Mouse (Mus musculus) testis, postnatal 10 days (tissue): ENCODE results near the gene Ncapd3.

Source experiments
- DNase-seq: peaks from one replicate; pipeline ENCODE4 v3.0.0; 2021; ENCODE audit warnings: low spot score

Ncapd3 gene

DNA sequence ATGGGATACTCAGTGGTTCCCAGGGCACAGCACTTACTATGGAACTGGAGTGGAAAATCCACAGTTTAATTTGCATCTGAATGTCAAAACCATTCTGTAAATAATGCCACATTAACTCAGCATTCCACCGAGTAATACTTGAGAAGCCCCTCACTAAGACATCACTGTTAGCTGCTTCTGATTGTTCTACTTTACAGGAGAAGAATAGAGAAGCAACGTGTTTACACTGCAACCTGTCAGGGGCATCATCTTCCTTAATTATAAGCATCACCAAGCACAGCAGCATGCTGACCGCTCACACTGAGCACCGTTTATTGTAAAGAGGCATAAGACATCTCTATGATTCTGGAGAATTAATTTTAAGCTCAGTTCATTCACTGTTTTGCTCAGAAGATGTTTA, 93.0 kb downstream of the Ncapd3 start:
- DNase-seq = no peak

DNA sequence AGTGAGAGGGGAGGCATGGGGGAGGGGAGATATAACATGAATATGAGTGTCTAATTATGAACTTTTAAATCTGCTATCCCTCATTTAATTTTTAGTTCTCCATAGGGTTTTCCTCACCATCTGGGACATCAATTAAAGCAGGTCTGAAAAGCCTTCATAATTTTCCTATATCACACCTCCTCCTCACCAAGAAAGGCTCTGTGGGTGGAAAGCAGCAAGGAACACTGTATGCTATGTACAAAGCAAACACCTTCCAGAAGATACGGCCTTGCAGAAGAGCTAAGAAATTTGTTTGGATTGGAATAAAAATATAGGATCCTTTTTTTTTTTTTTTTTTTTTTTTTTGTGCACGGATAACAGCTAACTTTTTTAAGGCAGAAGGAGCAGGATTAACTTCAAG, 94.0 kb downstream of the Ncapd3 start:
- no peak for DNase-seq

DNA sequence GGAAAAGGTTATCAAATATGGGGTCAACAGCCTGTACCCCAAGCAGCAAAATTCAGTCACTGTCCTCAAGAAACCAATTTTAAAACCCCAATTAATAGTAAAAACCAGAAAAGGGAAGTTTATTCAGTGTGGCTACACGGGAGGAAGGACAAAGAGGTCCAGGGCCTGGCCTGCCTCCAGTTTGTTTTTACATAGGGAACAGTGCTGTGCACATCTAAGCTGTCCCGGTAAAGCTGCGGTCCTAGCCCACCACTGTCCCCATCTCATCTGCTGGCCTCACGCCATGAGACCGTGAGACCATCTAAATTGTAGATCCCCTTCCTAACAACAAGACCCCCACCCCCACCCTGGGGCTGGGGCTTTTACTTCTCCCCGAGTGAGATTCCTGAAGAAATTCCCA, 95.5 kb downstream of the Ncapd3 start:
- no peak for DNase-seq

DNA sequence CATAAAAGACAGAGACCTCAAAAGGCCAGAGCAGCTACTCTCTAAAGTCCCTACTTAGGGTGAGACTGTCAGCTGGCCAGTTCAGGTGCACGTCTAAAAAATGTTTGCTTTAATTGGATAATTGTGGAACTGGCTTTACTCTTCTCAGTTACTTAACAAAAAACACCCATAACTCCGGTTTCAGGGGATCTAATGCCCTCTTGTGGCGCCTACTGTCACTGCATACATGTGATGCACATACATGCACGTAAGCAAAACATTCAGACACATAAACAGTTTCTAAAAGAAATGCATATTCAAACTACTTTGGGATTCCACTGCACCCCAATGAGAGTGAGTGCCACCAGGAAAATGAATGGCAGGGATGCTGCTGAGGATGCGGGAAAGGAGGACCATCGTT, 96.6 kb downstream of the Ncapd3 start:
- DNase-seq = no peak

DNA sequence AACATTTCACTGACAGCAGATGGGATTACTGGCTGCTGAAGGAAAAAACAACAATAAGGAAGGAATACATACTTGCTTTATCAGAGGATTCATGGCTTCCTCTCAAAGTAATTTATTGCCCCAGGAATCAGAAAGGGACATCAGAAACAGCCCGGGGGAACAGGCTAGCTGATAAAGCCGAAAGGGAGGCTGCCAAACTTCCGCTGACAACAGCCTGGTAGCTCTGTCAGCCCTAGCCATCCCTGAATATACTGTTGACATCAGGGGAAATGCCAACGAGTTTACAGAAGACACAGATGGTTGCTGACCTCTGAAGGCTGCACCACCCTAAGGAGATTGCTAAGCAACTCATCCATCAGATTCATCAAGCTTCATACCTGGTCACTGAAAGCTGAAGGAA, 98.7 kb downstream of the Ncapd3 start:
- DNase-seq = no peak

DNA sequence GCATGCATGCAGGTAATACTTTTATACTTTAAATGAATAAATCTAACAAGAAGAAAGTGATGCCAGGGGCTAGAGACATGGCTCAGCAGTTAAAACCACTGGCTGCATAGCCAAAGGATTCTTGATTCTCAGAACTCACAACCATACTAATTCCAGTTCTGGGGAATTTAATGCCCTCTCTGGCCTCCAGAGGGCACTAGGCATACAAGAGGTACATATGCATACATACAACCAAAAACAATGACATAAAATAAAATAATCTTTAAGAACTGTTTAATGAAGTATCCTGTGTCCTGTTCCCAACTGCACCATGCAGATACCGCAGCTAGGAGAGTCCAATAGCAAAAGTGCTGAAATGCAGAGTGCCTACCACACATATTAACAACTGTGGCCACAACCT, 104.4 kb downstream of the Ncapd3 start:
- no peak for DNase-seq

DNA sequence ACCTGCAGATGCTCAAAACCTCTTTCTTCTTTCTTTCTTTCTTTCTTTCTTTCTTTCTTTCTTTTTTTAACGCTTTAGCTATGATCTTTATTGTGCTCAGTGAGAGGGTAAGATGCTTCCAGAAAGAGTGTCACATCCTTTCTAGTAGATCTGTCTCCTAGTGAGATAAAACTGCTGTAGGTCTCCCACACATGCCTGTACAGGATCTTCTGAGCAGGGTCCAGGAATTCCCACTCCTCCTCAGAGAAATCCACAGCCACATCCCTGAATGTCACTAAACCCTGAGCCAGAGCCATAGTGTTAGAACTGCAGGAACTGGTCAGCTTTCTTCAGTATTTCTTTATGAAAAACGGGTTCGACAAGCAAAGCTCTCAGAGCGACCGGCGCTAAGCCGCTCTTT, 105.4 kb downstream of the Ncapd3 start:
- no peak for DNase-seq

DNA sequence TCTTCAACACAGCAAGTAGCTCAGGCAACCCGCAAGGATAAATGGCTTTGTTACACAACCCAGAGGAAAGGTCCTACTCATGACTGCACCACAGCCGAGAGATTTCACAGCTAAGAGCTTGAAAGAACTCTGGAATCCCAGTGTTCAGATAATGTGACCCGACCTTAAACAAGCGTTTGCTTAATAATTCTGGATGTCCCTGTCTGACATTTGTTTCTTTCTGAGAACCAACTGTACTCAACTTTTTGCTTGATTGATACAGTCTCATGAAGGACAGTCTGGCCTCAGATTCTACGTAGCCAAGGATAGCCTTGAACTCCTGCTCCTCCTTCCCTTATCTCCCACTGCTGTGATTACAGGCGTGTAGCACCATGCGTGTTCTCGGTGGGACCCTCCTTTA, 106.7 kb downstream of the Ncapd3 start:
- DNase-seq = no peak

DNA sequence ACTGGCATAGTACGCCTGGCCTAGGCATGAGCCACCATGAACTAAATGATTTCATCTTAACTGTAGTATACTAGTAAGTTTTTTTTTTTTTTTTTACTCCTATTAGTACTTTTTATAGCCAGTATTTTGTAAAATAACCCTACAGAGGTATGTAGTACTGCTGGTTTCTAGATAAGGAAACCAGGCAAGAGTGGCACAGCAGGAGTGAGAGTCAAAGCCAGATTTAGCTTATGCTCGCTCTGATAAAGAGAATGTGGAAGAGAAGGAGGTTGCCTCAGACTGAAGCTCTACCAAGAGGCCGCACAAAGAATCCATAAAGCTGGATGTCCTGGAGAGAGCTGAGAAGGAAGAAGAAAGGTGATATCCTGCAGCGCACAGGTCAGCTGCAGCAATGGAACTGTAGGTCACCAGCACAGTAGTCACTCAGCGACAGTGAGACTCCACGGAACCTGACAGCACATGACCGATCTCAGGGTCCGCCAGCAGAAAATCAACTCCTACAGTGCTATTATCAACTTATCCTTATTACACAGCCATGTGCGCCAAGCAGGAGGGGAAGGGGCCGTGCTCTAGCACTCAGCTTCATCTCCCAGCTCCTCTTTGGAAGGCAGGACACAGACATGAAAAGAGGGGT, 110.6 kb downstream of the Ncapd3 start:
- DNase-seq = no peak

DNA sequence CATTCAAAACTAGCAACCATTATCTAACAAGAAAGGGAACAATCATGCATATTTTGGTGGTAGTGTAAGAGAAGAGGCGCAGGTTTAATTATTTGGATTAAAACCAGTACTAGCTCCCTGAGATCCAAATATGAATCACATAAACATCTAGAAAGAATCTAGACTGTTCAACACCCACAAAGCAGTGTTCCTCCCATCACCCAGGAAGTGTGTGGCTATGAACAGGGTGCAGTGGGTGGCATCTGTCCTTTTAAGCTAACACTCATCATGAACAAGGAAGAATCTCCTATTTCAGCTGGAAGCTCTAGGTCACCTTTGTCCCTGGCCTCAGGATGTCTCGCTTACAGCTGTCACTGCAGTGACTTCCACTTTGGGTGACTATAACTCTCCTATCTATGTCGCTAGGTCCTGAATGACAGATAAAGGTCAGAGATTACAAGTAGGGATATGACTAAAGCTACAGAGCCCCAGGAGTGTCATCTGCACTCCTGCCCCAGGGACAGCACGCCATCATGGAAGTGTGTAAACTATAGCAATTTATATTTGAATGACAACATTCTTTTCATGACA, 114.4 kb downstream of the Ncapd3 start:
- no peak for DNase-seq
